Mouse (Mus musculus) T-helper 2 cell (primary cell): ENCODE measurements around the gene Scube1.

Source experiments
- in situ Hi-C: fragments of 300-600 bp; cut with MboI, MseI; formaldehyde crosslinking; loops from one replicate; pipeline ENCODE4 v1.15.1; 2025; ENCODE audit warnings: high pct_unique_total_duplicates

Gene Scube1

DNA sequence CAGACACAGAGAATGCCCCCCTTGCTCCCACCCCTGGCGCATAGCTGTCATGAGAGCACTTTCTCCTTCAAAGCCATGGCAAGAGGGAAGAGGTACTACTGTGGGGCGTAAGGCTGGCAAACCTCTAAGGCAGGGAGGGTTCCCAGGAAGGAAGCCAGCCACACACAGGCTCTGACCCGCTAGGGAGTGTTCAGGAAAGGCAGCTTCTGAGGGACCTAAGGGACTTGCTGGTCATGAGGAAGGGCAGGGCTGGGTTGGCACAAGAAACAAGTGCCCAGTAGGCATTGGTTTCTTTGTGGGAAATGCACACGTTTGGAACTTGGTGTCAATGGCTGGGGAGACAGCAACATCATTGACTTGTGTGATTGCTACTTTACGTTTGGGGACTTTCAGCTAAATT is 158.8 kb downstream of the Scube1 start:
- in situ Hi-C loops = no loop called here

- in situ Hi-C loops = no loop called here
Measured at GRCm38 (mm10) chr15:83565434-83565833, 159.4 kb downstream of the Scube1 start.

DNA sequence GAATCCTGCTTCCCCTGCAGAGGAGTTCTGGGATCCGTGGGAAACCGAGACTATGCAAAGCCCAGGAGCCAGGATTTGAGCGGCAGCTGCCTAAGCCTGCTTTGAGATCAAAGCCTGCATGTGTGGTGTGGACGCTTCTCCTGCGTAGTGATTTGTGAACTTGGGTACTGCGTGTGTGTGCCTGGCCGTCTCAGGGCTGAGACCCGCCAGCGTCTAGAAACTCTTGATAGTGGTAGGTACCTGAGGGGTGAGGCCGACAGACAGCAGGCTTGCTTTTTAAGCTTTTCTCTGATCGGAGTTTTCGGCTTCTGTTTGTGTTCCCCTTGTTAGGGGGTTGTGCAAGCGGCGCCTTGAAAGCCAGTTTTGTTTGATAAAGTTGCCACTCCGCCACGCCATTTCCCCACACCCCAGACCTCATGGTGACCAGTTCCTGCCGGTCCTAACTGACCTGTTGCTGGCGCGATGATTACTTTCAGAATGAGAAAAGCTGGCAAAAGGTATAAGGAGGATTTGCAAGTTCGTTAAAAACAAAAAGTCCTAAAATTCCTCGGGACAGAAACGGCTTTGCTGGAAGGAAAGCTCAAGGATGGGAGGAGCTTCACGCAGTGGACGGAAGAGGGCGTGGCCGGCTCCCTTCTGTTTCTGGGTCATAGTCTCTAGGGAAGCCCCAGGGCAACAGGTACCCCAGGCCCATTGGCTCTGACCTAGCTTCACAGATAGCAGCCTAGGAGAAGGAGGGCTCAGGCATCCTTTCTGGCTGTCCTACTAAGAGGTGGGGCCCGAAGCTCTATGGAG is 160.8 kb downstream of the Scube1 start:
- in situ Hi-C loops = no loop called here

DNA sequence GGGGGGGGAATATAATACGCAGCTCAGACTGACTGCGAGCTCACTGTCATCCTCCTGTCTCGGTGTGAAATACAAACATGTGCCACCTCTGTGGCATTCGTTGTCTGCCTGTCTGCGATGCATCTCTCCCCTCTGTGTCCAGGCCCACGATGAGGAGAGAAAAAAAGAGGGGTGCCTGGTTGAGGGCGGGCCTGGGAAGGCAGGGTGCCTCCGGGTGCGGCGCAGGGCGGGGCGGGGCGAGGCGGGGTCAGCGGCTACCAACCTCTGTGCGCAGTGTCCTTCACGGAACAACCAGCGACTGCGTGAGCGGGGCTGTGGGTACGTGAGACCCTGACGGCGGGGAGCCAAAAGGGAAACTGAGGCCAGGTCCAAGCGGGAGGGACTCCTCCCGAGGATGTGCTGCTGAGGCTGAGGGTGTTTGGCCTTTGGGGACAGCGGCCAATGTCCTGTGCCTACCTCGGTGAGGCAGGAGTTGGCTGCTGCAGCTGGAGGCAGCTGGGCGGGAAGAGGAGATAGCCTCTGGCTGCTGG is 161.4 kb downstream of the Scube1 start, which contains the start of the genes Tspo and Mcat:
Gene Tspo (plus strand): TSS at position 266 of the 530 bp plus-strand sequence.
Gene Mcat (minus strand): TSS at position 461 of the 530 bp plus-strand sequence.
- in situ Hi-C loops = no loop called here

- in situ Hi-C loops = no loop called here
Measured at GRCm38 (mm10) chr15:83562626-83563270, 162.1 kb downstream of the Scube1 start.

DNA sequence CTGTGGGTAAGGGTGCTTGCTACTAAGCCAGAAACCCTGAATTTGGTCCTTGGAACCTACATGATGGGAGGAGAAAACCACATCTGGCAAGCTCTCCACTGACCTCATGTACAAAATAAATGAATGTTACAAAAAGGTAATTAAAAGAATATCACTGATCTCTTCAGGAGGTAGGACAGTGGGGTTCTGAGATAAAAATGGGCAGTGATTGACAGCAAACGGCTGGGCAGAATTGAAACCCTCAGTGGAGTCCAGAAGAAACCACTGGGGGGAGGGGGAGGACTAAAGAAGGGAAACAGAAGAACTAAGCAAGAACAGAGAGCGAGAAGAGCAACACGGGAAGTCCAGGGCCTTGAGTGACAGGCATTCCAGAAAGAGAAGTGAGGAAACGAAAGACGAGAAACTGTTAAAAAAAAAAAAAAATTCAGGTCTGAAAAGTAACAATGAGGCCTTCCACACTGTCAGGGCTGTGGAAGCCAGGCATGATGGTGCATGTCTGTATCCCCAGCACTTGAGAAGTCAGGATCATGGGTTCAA is 163.8 kb downstream of the Scube1 start:
- in situ Hi-C loops = no loop called here

DNA sequence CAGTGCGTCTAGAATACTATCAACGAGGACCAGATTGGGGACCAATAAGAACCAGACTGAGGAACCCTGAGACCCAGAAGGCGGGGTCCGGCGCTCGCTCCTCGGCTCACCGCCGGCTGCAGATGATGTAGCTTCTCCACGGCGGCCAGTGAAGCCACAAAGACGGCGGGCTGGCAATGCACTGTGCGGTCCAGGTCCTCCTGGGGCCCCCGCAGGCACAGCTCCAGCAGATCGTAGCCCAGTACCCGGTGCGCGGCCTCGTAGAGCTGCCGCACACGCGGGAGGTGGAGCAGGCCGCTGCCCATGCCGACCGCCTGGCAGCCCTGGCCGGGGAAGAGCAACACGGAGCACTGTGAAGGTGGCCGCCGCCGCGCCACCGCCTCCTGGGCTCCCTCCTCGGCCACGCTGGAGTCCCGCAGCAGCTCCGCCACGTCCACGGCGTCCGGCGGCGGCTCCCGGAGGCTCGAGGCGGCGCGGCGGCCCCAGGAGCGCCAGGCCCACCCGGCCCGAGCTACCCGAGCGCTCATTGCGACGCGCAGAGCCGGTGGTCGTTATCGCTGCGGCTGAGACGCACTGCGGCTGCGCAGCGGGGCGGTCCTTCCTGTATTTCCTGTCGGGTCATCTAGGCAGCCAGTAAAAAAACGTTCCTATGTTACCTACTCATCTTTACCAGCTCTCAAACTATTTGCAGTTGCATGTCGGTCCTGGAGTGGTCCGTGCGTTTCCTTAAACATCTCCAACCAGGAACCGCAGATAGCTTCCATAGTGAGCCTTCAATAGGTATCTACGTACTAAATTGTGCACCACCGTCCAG is 169.5 kb downstream of the Scube1 start:
- in situ Hi-C loops = no loop called here
